Mouse (Mus musculus): ENCODE measurements around the gene Ccdc15. TPM values are rescaled to one million over a fixed set of nuclear protein-coding genes. Genes with fewer than 3 reads are reported as not detected.
"Not testable (repeated sequence)": the region's sequence is repeated elsewhere in the genome, so short reads cannot be mapped to it uniquely, and the experiment has no call there.

The Ccdc15 gene
- total RNA-seq, 2 experiments from 2014 or later, result 1.2 to 1.4 TPM

DNA sequence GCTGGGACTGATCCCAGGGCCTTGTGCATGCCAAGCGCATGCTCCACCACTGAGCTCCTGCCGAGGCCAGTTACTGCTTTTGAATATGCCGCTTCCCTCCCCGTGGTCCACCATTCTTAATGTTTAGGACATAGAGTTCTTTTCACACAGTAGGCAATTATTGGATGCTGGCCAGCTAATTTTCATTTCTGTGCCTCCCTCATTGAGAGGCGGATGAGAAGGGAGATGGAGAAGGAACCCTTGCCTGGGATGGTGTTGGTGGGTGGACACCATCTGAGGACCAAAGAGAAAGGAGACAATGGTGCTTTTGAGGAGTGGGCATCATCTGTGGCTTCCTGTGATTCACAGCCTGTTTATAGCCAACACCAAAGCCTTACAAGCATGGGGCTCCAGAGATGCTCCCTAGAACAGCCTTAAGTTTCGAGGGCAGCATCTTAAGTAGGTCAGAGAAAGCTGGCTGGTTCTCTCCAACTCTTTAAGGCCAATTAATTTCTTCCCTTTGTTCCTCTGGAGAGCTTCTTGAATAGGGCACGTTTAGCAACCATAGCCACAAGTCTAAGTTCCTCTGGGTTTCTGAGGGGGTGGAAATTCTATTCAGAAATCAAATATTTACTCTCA is 10.6 kb upstream of the Ccdc15 start:
- intact Hi-C loops (cut with DNase I; ENCODE audit: low total_unique reads), result no loop called here

DNA sequence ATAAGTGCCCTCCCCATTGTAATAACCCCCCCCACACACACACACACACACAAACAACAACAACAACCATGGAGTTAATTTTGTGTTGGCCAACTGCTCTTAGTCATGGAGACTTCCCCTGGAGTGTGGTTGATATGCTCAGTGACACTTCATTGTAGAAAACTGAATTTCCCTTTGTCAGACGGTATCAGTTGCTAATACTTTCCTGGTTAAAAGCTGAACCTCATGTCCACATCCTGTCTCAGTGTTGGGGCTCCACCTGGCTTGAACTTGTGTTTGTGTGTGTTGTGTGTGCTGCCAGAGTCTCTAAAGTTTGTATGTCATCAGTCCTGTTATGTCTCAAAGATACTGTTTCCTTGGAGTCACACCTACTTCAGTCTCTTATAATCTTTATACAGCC is 6.3 kb upstream of the Ccdc15 start:
- intact Hi-C loops (cut with DNase I; ENCODE audit: low total_unique reads), result no loop called here
- DNase-seq, result no peak

More for the DNA sequence above, 10.6 kb upstream of the Ccdc15 start:
- no peak for DNase-seq

DNA sequence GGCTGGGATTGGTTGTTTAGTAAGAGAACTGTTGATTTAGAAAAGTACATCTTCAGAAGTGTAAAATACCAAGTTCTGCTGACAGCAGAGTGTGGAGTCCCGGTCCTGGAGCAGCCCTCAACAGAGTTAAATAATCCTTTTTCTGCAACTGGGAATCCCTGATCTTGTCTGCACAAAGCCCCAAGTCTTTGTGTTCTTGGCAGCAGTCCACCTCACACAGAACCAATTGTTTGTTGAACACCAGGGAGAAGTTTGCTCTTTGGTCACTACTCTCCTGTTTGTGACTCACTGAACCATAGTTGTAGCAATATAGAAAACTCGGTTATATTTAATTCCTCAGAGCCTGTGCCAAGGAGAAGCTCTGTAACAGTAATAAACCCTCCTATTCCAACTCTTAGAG is 3.0 kb upstream of the Ccdc15 start:
- DNase-seq, result no peak
- intact Hi-C loops (cut with DNase I; ENCODE audit: low total_unique reads), result no loop called here

DNA sequence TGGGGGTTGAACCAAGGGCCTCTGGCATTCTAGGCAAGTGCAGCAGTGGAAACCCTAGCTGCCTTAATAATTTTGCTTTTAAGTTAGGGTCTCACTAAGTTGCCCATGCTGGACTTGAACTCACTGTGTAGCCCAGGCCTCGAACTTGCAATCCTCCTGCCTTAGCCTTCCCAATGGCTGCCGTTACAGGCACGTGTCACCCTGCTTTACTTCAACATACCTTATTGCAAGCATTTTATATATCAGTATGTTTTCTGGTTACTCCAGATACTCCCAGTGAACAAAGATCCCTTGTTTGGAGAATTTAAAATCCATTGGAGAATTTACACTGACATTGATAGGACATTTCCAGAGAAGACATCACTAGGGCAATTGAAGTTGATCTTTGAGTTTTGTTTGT is 818 bp upstream of the Ccdc15 start:
- no peak for DNase-seq
- intact Hi-C loops (cut with DNase I; ENCODE audit: low total_unique reads), result no loop called here

DNA sequence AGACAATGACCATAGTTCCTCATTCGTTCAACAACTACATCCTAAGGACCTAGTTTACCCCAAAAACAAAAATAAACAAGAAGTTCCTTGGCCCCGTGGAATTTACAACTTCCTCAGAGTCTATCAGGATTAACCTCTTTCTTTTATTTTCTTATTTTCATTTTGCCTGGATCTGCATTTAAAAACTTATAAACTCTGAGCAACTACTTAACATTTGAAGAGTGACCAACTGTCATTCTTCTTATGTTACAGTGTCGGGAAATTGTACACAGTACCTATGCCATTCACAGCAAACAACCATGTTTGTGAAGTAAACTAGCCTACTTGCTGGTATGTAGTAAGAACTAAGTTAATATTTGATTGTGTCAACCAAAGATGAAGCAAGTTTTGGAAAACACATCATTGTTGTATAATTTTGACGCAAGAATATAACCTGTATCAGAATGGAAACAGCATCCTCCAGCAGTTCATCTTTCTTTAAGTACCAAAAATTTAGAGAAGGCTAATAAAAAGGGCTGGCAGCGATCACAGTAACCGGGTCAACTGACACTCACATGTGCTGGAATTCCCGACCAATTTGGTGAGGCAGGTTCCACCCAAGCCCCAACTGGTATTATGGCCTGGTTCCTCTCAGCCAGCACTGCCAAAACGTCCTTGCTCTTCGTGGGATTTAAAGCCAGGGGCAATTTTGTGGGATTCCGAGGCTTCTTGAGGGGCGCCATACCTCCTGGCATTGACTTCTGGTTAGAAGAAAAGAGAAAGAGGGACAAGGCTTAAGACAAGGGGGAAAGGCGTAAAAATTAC is 846 bp downstream of the Ccdc15 start:
- intact Hi-C loops (cut with DNase I; ENCODE audit: low total_unique reads), result no loop called here
- no peak for DNase-seq

DNA sequence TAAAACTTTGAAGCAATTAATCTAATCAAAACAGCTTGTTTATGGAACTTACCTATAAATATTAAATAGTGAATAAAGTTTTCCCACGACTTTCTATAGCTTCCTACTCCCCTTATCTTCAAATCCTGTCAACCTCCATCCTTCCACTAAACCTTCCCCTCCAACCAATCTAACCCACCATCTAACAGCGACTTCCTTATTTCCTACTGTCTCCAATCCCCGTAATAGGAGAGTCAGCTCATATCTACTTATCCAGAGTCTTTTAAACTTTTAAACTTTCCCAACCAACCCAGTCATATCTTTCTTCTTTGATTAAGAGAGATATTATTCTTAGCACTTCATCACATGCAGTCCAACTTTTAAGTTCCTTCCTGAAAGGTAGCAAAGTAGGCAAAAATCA is 2.8 kb downstream of the Ccdc15 start:
- no peak for DNase-seq
- intact Hi-C loops (cut with DNase I; ENCODE audit: low total_unique reads), result no loop called here

DNA sequence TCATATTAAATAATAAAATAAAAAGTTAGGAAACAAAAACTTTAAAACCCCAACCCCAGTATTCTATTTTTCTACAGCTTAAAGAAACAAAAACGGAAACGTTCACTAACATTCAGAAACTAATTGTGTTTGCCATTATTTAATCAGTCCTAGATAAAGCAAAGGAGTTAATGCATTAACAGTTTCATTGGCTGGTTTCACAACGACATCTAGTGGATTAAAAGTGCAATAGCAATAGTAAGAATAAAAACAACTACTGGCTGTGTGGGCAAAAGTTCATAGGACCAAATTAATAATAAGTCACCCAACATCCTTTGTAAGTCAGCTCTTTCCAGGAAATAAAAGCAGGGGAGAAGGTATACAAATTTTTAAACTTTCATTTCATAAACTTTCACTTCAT is 18.8 kb downstream of the Ccdc15 start:
- intact Hi-C loops (cut with DNase I; ENCODE audit: low total_unique reads), result no loop called here
- no peak for DNase-seq

DNA sequence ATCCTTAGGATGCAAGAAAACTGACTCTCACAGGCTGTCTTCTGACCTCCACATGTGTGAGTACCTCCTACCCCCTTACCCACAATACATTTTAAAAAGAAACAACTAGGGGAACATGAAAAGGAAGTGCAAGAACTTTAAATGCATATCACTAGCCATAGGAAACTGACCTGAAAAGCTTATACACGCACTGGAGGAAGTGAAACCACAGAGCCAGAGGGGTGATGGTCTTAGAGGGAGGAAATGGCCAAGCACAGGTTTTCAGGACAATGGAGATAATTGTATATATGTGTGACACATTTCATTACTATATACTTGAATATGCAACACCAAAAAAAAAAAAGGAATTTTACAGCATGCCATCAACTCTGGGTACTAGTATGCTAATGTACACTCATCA is 46.5 kb downstream of the Ccdc15 start:
- intact Hi-C loops (cut with DNase I; ENCODE audit: low total_unique reads), result no loop called here
- DNase-seq, result no peak

DNA sequence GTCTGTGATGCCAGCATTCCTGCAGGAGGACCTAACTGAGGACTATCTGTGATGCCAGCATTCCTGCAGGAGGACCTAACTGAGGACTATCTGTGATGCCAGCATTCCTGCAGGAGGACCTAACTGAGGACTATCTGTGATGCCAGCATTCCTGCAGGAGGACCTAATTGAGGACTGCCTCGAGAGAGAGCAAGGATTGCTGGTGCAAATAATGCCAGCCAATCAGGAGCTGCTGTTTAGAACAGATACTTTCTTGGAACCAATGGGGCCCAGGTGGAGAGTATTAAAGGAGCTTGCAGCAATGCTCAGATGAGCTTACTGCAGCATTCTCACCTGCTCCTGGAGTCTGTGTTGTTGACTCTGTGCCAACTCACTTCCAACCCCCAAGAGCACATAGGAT is 47.7 kb downstream of the Ccdc15 start:
- DNase-seq; intact Hi-C loops (cut with DNase I; ENCODE audit: low total_unique reads): not testable (repeated sequence)

DNA sequence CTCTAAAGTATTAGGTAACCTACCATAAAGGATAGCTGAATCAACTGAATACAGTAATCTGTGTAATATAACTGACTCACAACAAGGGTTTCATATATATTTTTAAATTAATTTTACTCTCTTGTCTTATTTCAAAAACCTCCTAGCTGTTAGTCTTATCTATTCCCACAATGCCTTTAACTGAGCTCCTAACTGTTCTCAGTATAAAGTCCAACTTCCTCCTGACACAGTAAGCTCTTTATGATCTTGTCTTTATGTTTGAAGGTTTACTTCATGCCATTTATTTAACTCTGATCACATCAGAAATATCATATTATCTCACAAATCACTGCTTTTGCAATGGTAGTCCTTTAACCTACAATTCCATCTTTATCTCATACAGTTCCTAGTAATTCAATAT is 52.6 kb downstream of the Ccdc15 start:
- intact Hi-C loops (cut with DNase I; ENCODE audit: low total_unique reads), result no loop called here
- DNase-seq, result no peak

DNA sequence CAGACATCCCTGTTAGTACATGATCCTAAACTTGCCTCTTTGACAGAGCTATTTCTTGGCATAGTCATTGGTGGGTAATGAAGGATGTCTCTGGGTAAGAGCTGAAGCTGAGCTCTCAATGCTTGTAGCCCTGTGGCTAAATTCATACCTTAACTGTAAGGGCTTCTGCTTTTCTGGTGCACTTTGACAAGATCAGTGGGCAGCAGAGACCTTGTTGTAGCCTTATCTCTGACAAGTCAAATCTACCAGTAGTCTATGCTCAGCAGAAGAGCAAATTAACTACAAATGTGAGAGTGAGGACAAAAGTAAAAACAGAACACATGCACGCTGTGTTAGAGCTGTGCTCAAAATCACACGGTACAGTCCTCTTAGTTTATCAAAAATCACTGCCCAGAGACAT is 81.6 kb downstream of the Ccdc15 start:
- intact Hi-C loops (cut with DNase I; ENCODE audit: low total_unique reads), result no loop called here
- DNase-seq, result no peak

DNA sequence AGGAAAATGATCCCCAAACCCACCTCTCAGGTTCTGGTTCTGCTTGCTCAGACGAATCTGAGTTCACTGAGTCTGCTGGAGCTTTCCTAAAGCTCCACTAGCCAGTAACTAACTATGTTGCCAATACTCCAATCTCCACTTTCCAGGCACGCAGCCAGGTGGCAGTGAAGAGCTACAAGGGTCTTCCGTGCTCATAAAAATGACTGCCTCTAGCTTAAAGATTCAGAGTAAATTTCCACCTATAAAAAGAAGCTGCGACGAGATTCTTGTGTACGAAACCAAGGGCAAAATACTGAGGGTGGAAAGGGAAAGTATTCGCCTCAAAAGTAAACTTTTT is 92.4 kb downstream of the Ccdc15 start:
- peak; percentile 47 for DNase-seq
- intact Hi-C loops (cut with DNase I; ENCODE audit: low total_unique reads), result no loop called here

DNA sequence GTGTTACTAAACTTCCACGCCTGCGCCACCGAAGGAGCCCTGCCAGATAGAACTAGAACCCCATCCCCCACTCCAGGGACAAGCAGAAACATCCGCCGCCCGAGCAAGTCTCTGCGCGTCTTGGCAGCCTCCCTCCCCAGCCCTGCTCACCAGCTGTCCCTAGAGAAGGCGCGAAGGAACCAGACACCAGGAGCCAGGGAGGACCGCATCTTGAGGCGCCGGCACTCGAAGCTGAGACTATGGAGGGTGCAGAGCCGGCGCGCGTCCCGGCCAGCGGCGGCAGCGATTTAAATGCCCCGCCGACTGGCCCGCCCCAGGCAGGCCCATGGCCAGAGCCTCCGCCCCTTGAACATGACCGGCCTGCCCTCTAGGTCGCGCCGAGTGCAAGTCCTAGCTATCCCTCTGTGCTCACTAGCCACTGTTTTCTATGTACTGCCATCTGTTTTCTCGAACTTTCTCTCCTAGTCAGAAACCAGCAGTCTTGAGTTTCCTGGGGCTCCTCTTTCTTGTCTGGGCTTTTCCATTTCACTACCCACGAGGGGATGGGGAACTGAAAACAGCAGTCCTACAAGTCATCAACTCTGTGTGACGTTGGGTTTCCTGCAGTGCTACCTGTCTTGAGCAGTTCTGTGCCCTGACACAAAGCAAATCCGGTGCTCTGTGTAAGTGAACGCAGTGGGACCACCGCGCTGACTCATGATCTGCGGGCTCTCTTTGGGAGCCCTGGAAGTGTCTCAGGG is 92.9 kb downstream of the Ccdc15 start, which contains the start of gene Slc37a2:
Gene Slc37a2 (minus strand): TSS at position 590 of the 740 bp plus-strand sequence.
- DNase-seq, result peak; percentile 75
- intact Hi-C loops (cut with DNase I; ENCODE audit: low total_unique reads), result no loop called here

DNA sequence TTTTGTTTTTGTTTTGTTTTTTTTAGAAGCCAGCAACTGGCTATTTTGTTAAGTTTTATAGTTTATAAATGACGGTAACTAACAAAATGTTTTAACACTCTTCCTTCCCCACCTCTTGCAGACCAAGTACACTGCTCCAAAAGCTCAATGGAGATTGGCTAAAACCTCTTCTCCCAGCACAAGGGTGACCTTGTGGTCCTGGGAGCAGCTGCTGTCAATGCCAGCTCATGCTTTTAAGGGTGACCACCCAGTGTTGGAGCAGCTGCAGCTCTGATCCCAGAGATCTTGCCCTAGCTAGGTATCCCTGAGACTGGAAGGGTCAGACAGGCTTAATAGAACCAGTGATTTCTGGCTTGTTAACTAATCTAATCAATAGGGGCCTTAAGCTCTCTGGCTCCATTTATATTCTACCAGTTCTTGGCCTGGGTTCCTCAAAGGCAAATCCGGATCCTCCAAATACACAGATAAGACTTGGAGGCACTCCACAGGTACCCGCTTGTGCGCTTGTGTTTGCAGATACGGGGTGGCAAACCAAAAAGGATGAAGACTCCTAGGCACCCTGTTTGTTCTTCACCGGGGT is 93.6 kb downstream of the Ccdc15 start:
- no peak for DNase-seq
- intact Hi-C loops (cut with DNase I; ENCODE audit: low total_unique reads), result no loop called here

DNA sequence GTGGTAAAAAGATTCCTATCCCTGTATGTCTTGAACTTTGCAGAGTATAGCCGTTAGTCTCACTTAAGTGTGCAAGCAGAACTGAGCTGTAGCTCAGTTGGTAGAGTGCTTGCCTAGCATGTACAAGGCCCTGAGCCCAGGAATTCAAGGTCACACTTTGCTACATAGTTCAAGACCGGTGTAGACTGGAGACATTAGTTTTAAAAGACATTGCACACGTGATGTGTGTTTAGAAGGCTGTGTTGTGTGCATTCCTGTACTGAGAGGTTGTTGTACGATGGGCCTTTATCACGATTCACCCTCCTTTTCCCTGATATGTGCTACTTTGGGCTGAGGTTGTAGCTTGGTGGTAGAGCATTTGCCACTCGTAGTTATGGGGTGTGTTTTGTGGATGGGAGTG is 97.6 kb downstream of the Ccdc15 start:
- DNase-seq, result no peak
- intact Hi-C loops (cut with DNase I; ENCODE audit: low total_unique reads), result no loop called here

DNA sequence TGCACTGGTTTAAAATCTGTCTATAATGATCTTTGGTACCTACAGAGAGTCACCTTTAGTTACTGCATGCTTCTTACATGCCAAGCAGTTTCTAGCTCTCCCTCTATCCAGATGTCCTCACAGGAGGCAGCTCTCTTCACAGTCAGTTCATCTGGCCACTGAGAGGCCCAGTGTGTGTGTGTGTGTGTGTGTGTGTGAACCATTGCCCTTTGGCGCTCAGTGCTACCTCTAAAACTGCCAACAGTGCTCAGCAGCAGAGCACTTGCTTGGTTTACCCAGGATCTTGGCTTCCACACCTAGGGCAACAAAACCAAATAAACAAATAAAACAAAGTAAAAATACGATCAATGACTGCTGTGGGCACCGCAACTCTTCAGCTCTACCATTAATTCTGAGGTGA is 98.3 kb downstream of the Ccdc15 start:
- no peak for DNase-seq
- intact Hi-C loops (cut with DNase I; ENCODE audit: low total_unique reads), result no loop called here

DNA sequence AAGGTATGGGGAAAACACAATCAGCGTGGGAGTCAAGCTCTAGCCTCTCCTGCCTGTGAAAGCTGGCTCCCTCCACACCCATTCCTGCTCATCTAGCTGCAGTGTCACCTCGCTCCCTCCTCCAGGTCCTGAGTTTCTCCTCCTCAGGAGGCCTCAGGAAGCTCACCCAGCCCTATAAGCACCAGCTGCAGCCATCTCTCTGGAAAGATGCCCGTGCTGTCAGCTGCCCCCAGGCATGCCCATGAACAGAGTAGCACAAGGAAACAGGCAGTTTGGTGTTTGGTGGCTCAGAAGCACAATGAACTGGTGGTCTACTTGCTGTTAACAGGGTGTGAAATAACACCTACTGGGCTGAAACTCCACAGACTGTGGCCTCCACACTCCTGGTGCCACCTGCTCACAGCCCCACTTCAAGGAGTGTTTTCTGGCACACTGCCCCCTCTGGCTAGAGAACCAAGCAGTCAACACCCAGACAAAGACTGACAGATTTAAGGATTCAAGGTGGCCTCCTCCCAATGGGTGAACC is 99.8 kb downstream of the Ccdc15 start:
- DNase-seq, result no peak
- intact Hi-C loops (cut with DNase I; ENCODE audit: low total_unique reads), result no loop called here

DNA sequence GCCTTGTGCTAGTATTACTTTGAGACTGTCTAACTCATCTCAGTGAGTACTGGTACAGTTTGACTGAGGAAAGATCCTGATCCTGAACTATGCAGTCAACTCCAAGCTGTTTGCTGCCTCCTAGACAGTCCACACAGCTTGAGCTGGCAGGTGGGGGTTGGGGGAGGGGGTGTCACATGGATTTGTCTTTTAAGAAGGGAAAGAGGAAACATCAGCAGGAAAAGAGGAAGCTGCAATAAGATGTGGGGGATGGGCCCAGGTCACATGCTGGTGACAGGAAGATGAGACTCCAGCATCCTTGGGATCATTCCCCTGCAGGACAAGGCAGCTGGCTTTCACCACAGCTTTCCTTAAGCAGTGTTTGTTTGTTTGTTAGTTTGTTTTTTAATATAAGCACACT is 100.8 kb downstream of the Ccdc15 start:
- DNase-seq, result peak; percentile 41
- intact Hi-C loops (cut with DNase I; ENCODE audit: low total_unique reads), result no loop called here

DNA sequence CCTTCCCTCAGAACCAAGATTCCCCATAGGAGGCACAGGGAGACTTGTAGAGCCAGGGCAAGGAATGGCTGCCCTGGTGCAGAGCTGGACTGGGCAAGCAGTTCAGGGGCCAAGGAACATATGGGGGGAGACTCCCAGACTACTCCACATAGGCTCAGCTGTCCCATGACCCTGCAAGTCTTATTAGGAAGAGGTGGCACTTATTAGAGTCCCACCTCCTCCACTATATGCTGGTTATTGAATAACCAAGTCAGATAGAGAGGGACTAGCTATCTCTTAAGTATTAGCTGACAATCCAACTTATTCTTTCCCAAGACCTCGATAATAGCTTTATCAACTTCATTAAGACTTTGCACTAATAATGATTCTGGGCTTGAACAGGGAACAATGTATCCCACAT is 102.4 kb downstream of the Ccdc15 start:
- no peak for DNase-seq
- intact Hi-C loops (cut with DNase I; ENCODE audit: low total_unique reads), result no loop called here

DNA sequence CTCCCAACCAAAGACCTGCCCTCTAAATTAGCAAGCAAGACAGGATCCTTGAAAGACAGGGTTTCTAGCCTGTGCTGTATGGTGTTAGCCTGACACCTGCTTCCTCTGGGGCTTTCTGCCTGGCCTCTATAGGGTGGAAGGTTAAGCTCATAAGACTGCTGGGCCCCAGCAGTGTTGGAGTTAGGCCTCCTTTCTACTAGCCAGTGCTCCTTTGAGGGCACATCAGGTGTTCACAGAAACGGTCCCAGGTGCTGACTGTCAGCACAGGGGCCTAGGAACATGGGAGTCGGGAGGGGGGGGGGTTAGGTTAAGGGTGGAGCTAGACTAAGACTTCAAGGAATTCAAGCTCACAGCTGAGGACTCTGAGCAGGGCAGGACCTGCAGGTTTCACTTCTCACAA is 102.8 kb downstream of the Ccdc15 start:
- intact Hi-C loops (cut with DNase I; ENCODE audit: low total_unique reads), result no loop called here
- DNase-seq, result no peak

Measured in gastrocnemius, postnatal 14 days (tissue).